Mouse (Mus musculus) ovary, postnatal 14 days (tissue): ENCODE measurements around the gene Gm4133.
"Not testable (repeated sequence)": the region's sequence is repeated elsewhere in the genome, so short reads cannot be mapped to it uniquely, and the experiment has no call there.

Experiments
- DNase-seq: peaks from one replicate; pipeline ENCODE4 v3.0.0; 2022; ENCODE audit warnings: low spot score

Gene Gm4133

DNA sequence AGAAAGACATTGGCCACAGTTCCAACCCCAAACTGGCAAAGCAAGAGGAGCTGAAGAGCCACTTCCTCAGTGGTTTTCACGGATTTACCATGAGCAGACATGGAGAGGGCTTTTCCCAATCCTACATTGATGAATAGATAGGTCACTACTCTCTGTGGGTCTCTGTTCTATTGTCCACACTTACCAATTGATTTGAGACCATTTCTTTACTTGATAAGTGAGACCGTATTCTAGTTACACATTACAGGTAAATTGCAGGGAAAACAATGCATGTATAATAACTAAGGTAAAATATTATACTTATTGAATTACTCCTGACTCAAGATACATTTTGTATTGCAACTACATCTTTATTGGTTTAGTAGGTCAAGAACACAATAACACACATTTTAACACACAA, at the start of gene Gm4133:
TSS of gene Gm4133 (minus strand) at position 101 of the 400 bp plus-strand sequence.
- not testable (repeated sequence) for DNase-seq

GRCm38 (mm10) chr7:20375310-20375709, 41.4 kb upstream of the Gm4133 start, which contains the start of gene Gm5728:
Gm5728 (minus strand) TSS chr7:20375410.
- not testable (repeated sequence) for DNase-seq
